ENCODE assay signal across 8 mouse cellular contexts in genomic region chr1:75168472-75169464, GRCm38 (mm10). TPM values are rescaled to one million over a fixed set of nuclear protein-coding genes. Genes with fewer than 3 reads are reported as not detected.
DNase-seq lines count a peak whose midpoint lies in the region; ATAC-seq and TF ChIP-seq lines count a peak whose summit lies in the region.

Gene Zfand2b (plus strand): TSS chr1:75168646.

- peak within 1 kb of the TSS; percentile 74 for H3K4me3 ChIP-seq in G1E (ENCODE audit: low read depth, low read length)
- peak within 1 kb of the TSS; percentile 93 for H3K4me3 ChIP-seq in forebrain, embryonic 16.5 days (replicated peaks; ENCODE audit: low read length)
- H3K4me3 ChIP-seq in layer of hippocampus, adult 2 months = peak within 1 kb of the TSS; percentile 95
- peak within 1 kb of the TSS; percentile 77 for H3K4me3 ChIP-seq in lung, embryonic 14.5 days (ENCODE audit: low read depth, low read length)
- H3K4me3 ChIP-seq in olfactory bulb, adult 2 months (ENCODE audit: insufficient read depth, low read depth, low read length) = peak within 1 kb of the TSS; percentile 80
- H3K4me3 ChIP-seq in thymus, adult 2 months (ENCODE audit: control insufficient read depth, insufficient read depth, low read length) = peak within 1 kb of the TSS; percentile 65

- H3K9me3 ChIP-seq in G1E (replicated peaks) = no peaks in the 10 kb centered on the region
- H3K9me3 ChIP-seq in forebrain, embryonic 16.5 days (ENCODE audit: control insufficient read depth, low read length) = no peaks in the 10 kb centered on the region
- no peaks in the 10 kb centered on the region for H3K9me3 ChIP-seq in lung, embryonic 14.5 days (ENCODE audit: low read depth, low read length)

- H3K36me3 ChIP-seq in G1E (replicated peaks) = peaks cover 45% of the 10 kb centered on the region
- peaks cover 21% of the 10 kb centered on the region for H3K36me3 ChIP-seq in forebrain, embryonic 16.5 days (ENCODE audit: control insufficient read depth, insufficient read depth)
- peaks cover 38% of the 10 kb centered on the region for H3K36me3 ChIP-seq in lung, embryonic 14.5 days (ENCODE audit: insufficient read depth)
- peaks cover 9% of the 10 kb centered on the region for H3K36me3 ChIP-seq in thymus, adult 2 months (ENCODE audit: control insufficient read depth, insufficient read depth, low read length)

- peak within 1 kb of the TSS; percentile 88 for H3K4me2 ChIP-seq in forebrain, embryonic 16.5 days (ENCODE audit: low read length)
- H3K4me2 ChIP-seq in lung, embryonic 14.5 days = peak within 1 kb of the TSS; percentile 83

- WGBS in forebrain, embryonic 16.5 days = under 1% methylated on average over 50 of the region's 59 CpGs
- WGBS in lung, embryonic 14.5 days = under 1% methylated on average over 59 of the region's 59 CpGs
- WGBS in olfactory bulb, adult 2 months = 1% methylated on average over 59 of the region's 59 CpGs
- 5% methylated on average over 59 of the region's 59 CpGs for WGBS in thymus, adult 2 months

- DNase-seq in G1E (ENCODE audit: low spot score) = peak; percentile 97
- peak; percentile 97 to 98 for DNase-seq in cerebellum, adult 18-20 months
- peak; percentile 97 for DNase-seq in heart, postnatal 36 days
- peak; percentile 94 to 95 for DNase-seq in layer of hippocampus, adult 2 months (ENCODE audit: low spot score in 2 of 2)
- DNase-seq in lung, embryonic 14.5 days = peak; percentile 98
- peak; percentile 99 for DNase-seq in thymus, adult 2 months

- peak within 1 kb of the TSS; percentile 88 for H3K27ac ChIP-seq in forebrain, embryonic 16.5 days (ENCODE audit: low read length)
- peak within 1 kb of the TSS; percentile 98 for H3K27ac ChIP-seq in layer of hippocampus, adult 2 months
- peak within 1 kb of the TSS; percentile 80 for H3K27ac ChIP-seq in lung, embryonic 14.5 days (ENCODE audit: low read depth)
- H3K27ac ChIP-seq in olfactory bulb, adult 2 months (ENCODE audit: insufficient read depth, low read depth, low read length) = no peak within 1 kb of the TSS
- peak within 1 kb of the TSS; percentile 66 for H3K27ac ChIP-seq in thymus, adult 2 months (ENCODE audit: control insufficient read depth, insufficient read depth, low read length)

- no peak for TF ChIP-seq CTCF in G1E (IDR thresholded peaks at IDR 0.05; ENCODE audit: low read depth, low read length)
- TF ChIP-seq CTCF in layer of hippocampus, adult 2 months (conservative IDR thresholded peaks at IDR 0.05) = no peak
- TF ChIP-seq CTCF in lung, embryonic 14.5 days (IDR thresholded peaks at IDR 0.05; ENCODE audit: low read depth) = no peak
- TF ChIP-seq CTCF in olfactory bulb, adult 2 months (IDR thresholded peaks at IDR 0.05; ENCODE audit: insufficient read depth, low read depth, low read length) = no peak
- TF ChIP-seq CTCF in thymus, adult 2 months (IDR thresholded peaks at IDR 0.05; ENCODE audit: borderline replicate concordance, control insufficient read depth, extremely low read depth, insufficient read depth, low read length, poor library complexity) = no peak

- intact Hi-C loops in heart, postnatal 36 days (cut with DNase I) = loop anchor here (1.0 to 5.0 kb wide), 3 partner anchors 22 to 69 kb away; partner anchors contain the start of gene Dnajb2

- H3K9ac ChIP-seq in forebrain, embryonic 16.5 days (replicated peaks; ENCODE audit: low read depth, low read length) = peak within 1 kb of the TSS; percentile 89
- peak within 1 kb of the TSS; percentile 60 for H3K9ac ChIP-seq in lung, embryonic 14.5 days

- H3K27me3 ChIP-seq in G1E (ENCODE audit: insufficient read depth, low read length) = no peaks in the 10 kb centered on the region
- no peaks in the 10 kb centered on the region for H3K27me3 ChIP-seq in forebrain, embryonic 16.5 days (replicated peaks; ENCODE audit: control insufficient read depth, insufficient read depth, low read length)
- no peaks in the 10 kb centered on the region for H3K27me3 ChIP-seq in lung, embryonic 14.5 days (ENCODE audit: insufficient read depth, low read length)
- no peaks in the 10 kb centered on the region; the same call in 1 of the 2 replicates for H3K27me3 ChIP-seq in thymus, adult 2 months (ENCODE audit: control insufficient read depth, insufficient read depth, low read length)

- H3K4me1 ChIP-seq in G1E (ENCODE audit: insufficient read depth, low read depth, low read length) = peaks cover 50% of the 10 kb centered on the region
- H3K4me1 ChIP-seq in forebrain, embryonic 16.5 days (replicated peaks; ENCODE audit: control insufficient read depth, insufficient read depth, low read length) = peaks cover 13% of the 10 kb centered on the region
- H3K4me1 ChIP-seq in lung, embryonic 14.5 days (ENCODE audit: insufficient read depth) = peaks cover 4% of the 10 kb centered on the region; the same call in 1 of the 2 replicates
- H3K4me1 ChIP-seq in olfactory bulb, adult 2 months (ENCODE audit: control insufficient read depth, insufficient read depth, low read length) = peaks cover 2% of the 10 kb centered on the region; the same call in 1 of the 2 replicates
- peaks cover 6% of the 10 kb centered on the region for H3K4me1 ChIP-seq in thymus, adult 2 months (replicated peaks; ENCODE audit: control insufficient read depth, insufficient read depth, low read length)

- TF ChIP-seq POLR2A in olfactory bulb, adult 2 months (IDR thresholded peaks at IDR 0.05; ENCODE audit: insufficient read depth, low read depth, low read length) = peak; percentile 26; the same call in 1 of the 2 replicates
- 0 out of 2 replicates have a peak, but pooled peaks have one; percentile 25 for TF ChIP-seq POLR2A in thymus, adult 2 months (IDR thresholded peaks at IDR 0.05; ENCODE audit: control insufficient read depth, extremely low read depth, insufficient read depth, low read length, poor library complexity)

- peak; percentile 92 for ATAC-seq in G1E (ENCODE audit: extremely low read depth, insufficient number of reproducible peaks, low FRiP score, poor library complexity, severe bottlenecking)
- peak; percentile 98 for ATAC-seq in forebrain, embryonic 16.5 days
- ATAC-seq in lung, embryonic 14.5 days (ENCODE audit: insufficient read depth) = peak; percentile 98

RNA-seq across cellular contexts. Expression of gene Zfand2b, which starts in this region (rescaled TPM):
- total RNA-seq in G1E (2014; fragmentation: Nextera tagmentation) = 45.8 and 58.0 TPM in 2 replicates
- 47.7 and 53.7 TPM in 2 replicates for total RNA-seq in G1E (2017)
- polyA plus RNA-seq in G1E (2012) = 21.0 and 24.2 TPM in 2 replicates
- polyA plus RNA-seq in forebrain, embryonic 16.5 days (2015; fragmentation: Nextera tagmentation; extraction: Ambion mirVana) = 41.9 and 47.2 TPM in 2 replicates
- 10 to 100 TPM; 14.9 to 17.6 TPM for total RNA-seq in heart, postnatal 36 days (2021)
- 10 to 100 TPM; 31.9 to 41.8 TPM for total RNA-seq in layer of hippocampus, adult 2 months (2021)
- polyA plus RNA-seq in lung, embryonic 14.5 days (2014; fragmentation: Nextera tagmentation; extraction: Ambion mirVana) = 32.6 and 32.9 TPM in 2 replicates
- not detected in 2 replicates for polyA plus RNA-seq in olfactory bulb, adult 2 months (2012; ENCODE audit: insufficient read depth, insufficient read length, low replicate concordance, missing spikeins)
- polyA plus RNA-seq in thymus, adult 2 months (2012; rRNA removed) = 90.8 and 106 TPM in 2 replicates
